Mouse (Mus musculus) heart, embryonic 11.5 days (tissue): ENCODE data around the gene Ntmt1. TPM values are rescaled to one million over a fixed set of nuclear protein-coding genes. Genes with fewer than 3 reads are reported as not detected.

Source experiments
- ATAC-seq: fragments of 200-750 bp; cut with Nextera tagmentation; replicated peaks from 2 replicates; pipeline ENCODE4 v1.8.0; 2017; ENCODE audit warnings: moderate library complexity; ENCODE audit not compliant: insufficient number of reproducible peaks, low FRiP score, low TSS enrichment
- H3K27ac ChIP-seq: fragments of 300-500 bp; sonication (generic); 2 replicates; pipeline ENCODE4 v1.5.1; 2014; ENCODE audit warnings: mild to moderate bottlenecking, low read depth, low read length
- H3K27me3 ChIP-seq: fragments of 300-500 bp; sonication (generic); 2 replicates; pipeline ENCODE4 v1.6.1; 2014; ENCODE audit warnings: mild to moderate bottlenecking, low read length, mixed read lengths; ENCODE audit not compliant: control insufficient read depth, insufficient read depth
- H3K36me3 ChIP-seq: fragments of 300-500 bp; sonication (generic); 2 replicates; pipeline ENCODE4 v1.6.1; 2014; ENCODE audit warnings: mild to moderate bottlenecking, low read length, moderate library complexity, mixed read lengths; ENCODE audit not compliant: control insufficient read depth, insufficient read depth
- H3K4me1 ChIP-seq: fragments of 300-500 bp; sonication (generic); 2 replicates; pipeline ENCODE4 v1.6.1; 2014; ENCODE audit warnings: low read length; ENCODE audit not compliant: control insufficient read depth, insufficient read depth
- H3K4me2 ChIP-seq: fragments of 300-500 bp; sonication (generic); 2 replicates; pipeline ENCODE4 v1.6.1; 2014; ENCODE audit warnings: mild to moderate bottlenecking, moderate library complexity
- H3K4me3 ChIP-seq: fragments of 300-500 bp; sonication (generic); 2 replicates; pipeline ENCODE4 v1.5.1; 2014; ENCODE audit warnings: low read depth, low read length
- H3K9ac ChIP-seq: fragments of 300-500 bp; sonication (generic); 2 replicates; pipeline ENCODE4 v1.6.1; 2014; ENCODE audit warnings: mild to moderate bottlenecking, low read depth, low read length, moderate library complexity
- H3K9me3 ChIP-seq: fragments of 300-500 bp; sonication (generic); replicated peaks from 2 replicates; pipeline ENCODE4 v1.6.1; 2016; ENCODE audit warnings: low read length; ENCODE audit not compliant: control insufficient read depth
- WGBS: fragments of 180-500 bp; shearing (Covaris S2); extraction: QIAGEN DNeasy Blood & Tissue Kit; methylation state at CpG from one replicate; pipeline ENCODE4 v1.1.7; 2014; ENCODE audit not compliant: insufficient replicate concordance; 5-methylcytosine and 5-hydroxymethylcytosine counted together
- polyA plus RNA-seq: library from polyadenylated mRNA; unstranded; fragments of >200 nt; fragmentation: Nextera tagmentation; extraction: Ambion mirVana; gene quantifications from 2 replicates; pipeline ENCODE4 v1.2.1, GENCODE M21; 2014

The Ntmt1 gene
- polyA plus RNA-seq = 82.6 and 87.5 TPM in 2 replicates

DNA sequence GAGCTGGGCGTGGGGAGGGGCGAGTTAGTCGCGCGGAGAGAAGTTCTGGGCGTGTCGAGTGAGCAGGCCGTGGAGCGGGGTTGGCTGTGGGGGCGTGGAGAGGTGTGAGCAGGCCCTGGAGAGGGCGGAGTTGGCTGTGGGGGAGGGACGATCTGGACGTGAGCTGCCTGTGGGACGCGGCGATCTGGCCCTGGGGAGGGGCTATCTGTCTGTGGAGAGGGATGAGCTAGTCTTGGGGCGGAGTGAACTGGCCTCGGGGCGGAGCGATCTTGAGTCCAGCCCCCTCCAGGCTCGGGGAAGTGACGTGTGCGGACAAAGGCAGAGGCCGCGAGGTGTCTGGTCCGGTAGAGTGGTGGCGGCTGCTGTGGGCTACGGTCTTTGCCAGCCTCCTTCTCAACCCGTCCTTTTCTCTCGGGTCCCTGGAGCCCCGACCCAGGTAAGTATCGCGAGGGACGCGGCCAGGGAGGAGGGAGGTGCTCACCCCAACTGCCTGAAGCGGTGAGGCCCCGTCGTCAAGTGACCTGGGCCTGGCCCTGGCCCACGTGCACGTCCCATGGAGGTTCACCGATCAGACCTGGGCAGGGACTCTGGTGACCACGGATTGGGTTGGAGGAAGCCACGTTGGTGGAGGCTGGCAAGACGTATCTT, at the start of gene Ntmt1:
Ntmt1 (plus strand) TSS at position 179 of the 648 bp plus-strand sequence.
- H3K4me1 ChIP-seq = peaks cover 11% of the 10 kb centered on the region; the same call in 1 of the 2 replicates
- H3K27me3 ChIP-seq = peaks cover 8% of the 10 kb centered on the region
- H3K9ac ChIP-seq = peak within 1 kb of the TSS; percentile 93
- peak within 1 kb of the TSS; percentile 86 for H3K27ac ChIP-seq
- ATAC-seq = peak; percentile 98
- under 1% methylated on average over 41 of the region's 44 CpGs for WGBS
- peak within 1 kb of the TSS; percentile 95 for H3K4me2 ChIP-seq
- 0 out of 2 replicates have a peak, but pooled peaks cover 3% of the 10 kb centered on the region for H3K36me3 ChIP-seq
- peak within 1 kb of the TSS; percentile 80 for H3K4me3 ChIP-seq
- H3K9me3 ChIP-seq = no peaks in the 10 kb centered on the region

DNA sequence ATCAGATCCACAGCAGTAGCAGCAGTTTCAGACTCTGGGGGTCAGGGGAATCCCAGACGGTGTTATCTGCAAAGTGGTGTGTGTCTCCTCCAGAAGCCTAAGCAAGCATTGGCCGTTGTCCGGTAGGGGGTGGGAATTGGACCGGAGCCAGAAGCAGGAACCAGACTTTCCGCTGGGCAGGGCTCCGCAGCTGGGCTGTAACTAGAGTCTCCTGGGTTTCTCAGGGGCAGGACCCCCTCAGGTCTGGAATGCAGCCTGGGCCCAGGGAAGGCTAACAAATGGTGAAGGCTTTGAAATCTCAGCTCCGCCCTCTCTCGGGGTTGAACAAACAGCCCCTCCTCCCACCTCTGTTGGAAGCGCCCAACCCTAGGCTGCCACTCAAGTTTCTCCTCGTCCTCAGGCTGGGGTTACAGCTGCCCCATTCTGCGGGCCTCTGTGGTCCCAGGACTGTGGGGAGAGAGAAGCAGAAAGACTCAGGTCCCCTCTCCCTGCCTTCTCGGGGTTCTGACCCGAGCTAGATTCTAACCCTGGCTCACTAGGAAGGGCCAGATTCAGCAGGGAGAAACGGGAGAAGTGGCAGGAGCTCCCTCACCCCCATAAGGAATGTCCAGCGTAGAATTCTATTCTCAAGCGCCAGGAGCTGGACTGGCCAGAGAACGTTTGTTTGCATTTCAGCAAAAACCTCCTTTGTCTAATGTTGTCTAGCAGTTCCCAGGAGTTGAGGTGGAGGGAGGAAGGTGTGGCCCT, 49.1 kb upstream of the Ntmt1 start:
- peak; percentile 89 for ATAC-seq
- Histone ChIP-seq H3K27ac (peak overlapping the region; percentile 95), H3K4me1 (peaks cover 37% of the 10 kb centered on the region), H3K27me3 (no peaks in the 10 kb centered on the region), H3K4me2 (peak overlapping the region; percentile 46), H3K9me3 (no peaks in the 10 kb centered on the region; the same call in none of the 2 replicates), H3K4me3 (no peak overlapping the region), H3K9ac (peak overlapping the region; percentile 66), H3K36me3 (no peaks in the 10 kb centered on the region)
- WGBS = 4% methylated on average over 17 of the region's 17 CpGs

DNA sequence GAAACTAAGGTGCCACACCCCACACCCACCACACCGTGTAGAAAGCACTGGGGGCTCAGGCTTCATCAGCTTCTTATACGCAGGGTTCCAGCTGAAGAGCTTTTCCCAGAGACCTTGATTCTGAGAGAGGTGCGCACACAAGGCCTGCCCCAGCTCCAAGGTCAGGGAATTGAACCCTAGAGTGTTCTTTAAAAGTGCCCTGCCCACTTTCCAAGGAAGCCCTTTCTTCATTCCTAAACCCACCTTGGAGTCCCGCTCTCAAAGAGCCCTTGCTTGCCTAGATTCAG, 48.6 kb upstream of the Ntmt1 start:
- WGBS = 44% methylated on average over 4 of the region's 4 CpGs
- peaks cover 36% of the 10 kb centered on the region for H3K4me1 ChIP-seq

DNA sequence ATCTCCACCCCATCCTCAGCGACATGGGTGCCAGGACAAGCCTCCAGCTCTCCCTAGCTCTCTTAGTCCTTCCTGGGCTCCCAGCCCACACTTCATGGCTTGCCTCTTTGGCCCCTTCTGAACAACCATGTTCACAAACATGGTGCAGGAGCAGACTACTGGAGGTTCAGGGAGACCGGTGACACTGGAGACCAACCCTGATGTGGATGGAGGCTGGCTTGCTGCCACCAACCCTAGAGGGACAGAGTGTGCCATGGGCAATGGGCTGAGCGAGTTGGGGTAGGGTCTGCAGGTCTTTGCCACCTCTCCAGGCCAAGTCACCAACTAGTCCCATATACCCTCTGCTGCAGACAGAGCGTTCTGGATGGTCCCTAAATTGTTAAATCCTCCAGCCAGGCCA, 48.2 kb upstream of the Ntmt1 start:
- peaks cover 36% of the 10 kb centered on the region for H3K4me1 ChIP-seq
- 84% methylated on average over 4 of the region's 4 CpGs for WGBS
- H3K4me2 ChIP-seq = no peak overlapping the region
- peak overlapping the region; percentile 95 for H3K27ac ChIP-seq
- H3K4me3 ChIP-seq = no peak overlapping the region
- ATAC-seq = no peak
- no peaks in the 10 kb centered on the region; the same call in none of the 2 replicates for H3K9me3 ChIP-seq
- no peaks in the 10 kb centered on the region for H3K36me3 ChIP-seq
- H3K27me3 ChIP-seq = no peaks in the 10 kb centered on the region
- peak overlapping the region; percentile 66 for H3K9ac ChIP-seq

More for the DNA sequence above, 48.6 kb upstream of the Ntmt1 start:
- no peak for ATAC-seq
- H3K4me2 ChIP-seq = peak overlapping the region; percentile 46
- H3K9ac ChIP-seq = peak overlapping the region; percentile 66
- no peaks in the 10 kb centered on the region for H3K36me3 ChIP-seq
- peak overlapping the region; percentile 95 for H3K27ac ChIP-seq
- no peaks in the 10 kb centered on the region for H3K27me3 ChIP-seq
- H3K4me3 ChIP-seq = no peak overlapping the region
- H3K9me3 ChIP-seq = no peaks in the 10 kb centered on the region; the same call in none of the 2 replicates

DNA sequence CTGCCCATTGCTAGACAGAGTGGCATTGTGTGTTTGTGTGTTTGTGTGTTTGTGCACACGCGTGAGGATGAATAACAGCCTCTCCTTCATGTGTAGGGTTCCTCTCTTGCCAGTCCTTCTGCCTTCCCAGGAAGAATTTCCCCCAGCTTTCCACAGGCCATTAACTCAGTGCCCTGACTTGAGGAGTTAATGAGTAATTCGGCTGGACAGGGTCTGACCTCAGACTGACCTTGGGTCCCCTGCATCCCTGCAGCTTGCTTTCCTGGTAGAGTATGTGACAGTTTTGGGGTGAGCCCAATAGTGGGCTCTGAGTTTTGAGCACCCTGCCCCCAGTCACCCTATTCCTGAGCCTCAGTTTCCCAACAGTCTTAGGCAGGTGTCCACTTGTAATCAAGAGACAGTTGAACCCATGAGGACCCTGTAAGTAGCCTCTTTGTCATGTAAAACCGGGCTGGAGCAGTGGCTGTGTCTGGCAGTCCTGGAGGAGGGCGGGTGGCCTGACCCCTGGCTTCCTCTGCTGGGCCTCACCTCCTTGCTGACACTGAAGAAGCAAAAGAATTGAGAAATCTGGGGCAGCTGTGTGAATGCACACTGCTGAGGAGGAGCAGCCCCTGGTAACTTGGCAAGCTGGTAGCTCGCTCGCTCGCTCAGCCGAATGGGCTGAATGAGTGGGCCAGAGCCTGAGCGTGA, 47.6 kb upstream of the Ntmt1 start:
- no peaks in the 10 kb centered on the region for H3K27me3 ChIP-seq
- ATAC-seq = no peak
- H3K36me3 ChIP-seq = no peaks in the 10 kb centered on the region
- H3K9ac ChIP-seq = no peak overlapping the region
- 58% methylated on average over 10 of the region's 10 CpGs for WGBS
- H3K4me2 ChIP-seq = no peak overlapping the region
- H3K4me3 ChIP-seq = no peak overlapping the region
- peak overlapping the region; percentile 95 for H3K27ac ChIP-seq
- peaks cover 36% of the 10 kb centered on the region for H3K4me1 ChIP-seq
- H3K9me3 ChIP-seq = no peaks in the 10 kb centered on the region; the same call in none of the 2 replicates

DNA sequence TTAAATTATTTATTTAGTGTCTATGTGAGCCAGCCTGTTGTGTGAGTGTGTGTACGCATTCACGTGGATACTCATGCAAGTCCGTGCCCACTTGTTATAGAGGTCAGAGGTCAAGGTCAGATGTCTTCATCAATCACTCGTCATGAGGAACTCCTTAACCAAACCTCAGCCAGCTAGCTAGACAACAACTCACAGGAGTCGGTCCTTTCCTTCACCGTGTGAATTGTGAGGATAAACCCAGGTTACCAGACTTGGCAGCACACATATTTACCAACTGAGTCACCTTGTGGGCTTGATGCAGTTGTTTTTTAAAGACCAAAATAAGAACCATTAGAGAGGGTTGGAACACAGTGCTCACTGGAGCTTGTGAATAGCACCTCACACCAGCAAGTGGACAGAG, 46.9 kb upstream of the Ntmt1 start:
- no peak overlapping the region for H3K27ac ChIP-seq
- 53% methylated on average over 6 of the region's 6 CpGs for WGBS
- H3K36me3 ChIP-seq = no peaks in the 10 kb centered on the region
- H3K27me3 ChIP-seq = no peaks in the 10 kb centered on the region
- no peaks in the 10 kb centered on the region; the same call in none of the 2 replicates for H3K9me3 ChIP-seq
- H3K9ac ChIP-seq = no peak overlapping the region
- H3K4me1 ChIP-seq = peaks cover 36% of the 10 kb centered on the region
- no peak overlapping the region for H3K4me3 ChIP-seq
- no peak overlapping the region for H3K4me2 ChIP-seq
- ATAC-seq = no peak

DNA sequence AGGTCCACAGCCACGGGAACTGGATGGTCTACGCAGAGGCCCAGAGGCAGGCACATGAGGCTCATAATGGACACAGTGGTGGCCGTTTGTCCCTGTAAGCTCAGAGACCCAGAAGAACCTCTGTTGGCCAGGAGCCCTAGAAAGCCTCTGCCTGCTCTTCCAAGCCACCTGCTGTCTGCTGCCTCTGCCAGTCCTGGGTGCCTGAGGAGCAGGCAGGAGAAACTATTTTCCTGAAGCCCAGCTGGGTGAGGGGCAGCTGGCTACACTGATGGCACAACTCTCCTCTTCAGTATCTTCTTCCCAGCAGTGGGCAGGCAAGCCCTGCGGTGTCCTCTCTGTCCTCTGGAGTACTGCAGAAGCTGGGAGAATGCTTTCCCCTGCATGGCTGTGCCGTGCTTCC, 41.2 kb upstream of the Ntmt1 start:
- 84% methylated on average over 5 of the region's 5 CpGs for WGBS
- Histone ChIP-seq H3K36me3 (no peaks in the 10 kb centered on the region), H3K27me3 (no peaks in the 10 kb centered on the region), H3K4me3 (no peak overlapping the region), H3K4me2 (no peak overlapping the region), H3K9me3 (no peaks in the 10 kb centered on the region; the same call in 1 of the 2 replicates), H3K9ac (no peak overlapping the region), H3K27ac (no peak overlapping the region), H3K4me1 (peaks cover 8% of the 10 kb centered on the region)
- no peak for ATAC-seq

DNA sequence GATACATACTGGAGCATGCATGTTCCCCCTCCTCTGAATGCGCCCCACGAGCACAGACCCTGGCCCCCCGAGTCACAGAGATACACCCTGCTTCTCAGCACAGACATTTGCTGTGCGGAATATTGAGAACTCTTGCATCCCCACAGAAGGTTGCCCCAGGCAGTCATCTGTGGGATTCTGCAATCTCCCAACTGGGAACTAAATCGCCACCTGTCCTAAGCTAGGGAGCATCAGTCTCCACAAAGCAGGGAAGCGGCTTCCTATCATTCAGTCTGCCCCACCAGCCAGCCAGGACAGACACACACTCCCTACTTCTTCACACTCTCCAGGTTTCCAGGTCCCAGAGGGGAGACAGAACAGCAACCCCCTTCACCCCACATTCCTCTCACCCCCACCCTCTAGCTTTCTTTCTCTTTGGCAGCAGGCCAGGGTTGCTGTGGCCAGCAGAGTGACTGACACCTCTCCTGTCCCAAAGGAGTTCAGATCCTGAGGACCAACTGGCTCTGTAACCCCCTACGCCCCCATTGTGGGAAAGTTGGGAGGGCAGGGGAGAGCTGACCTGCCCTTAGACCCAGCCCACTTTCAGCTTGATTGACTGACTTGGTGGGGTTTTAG, 39.9 kb upstream of the Ntmt1 start:
- 71% methylated on average over 7 of the region's 7 CpGs for WGBS

More for the DNA sequence above, 39.9 kb upstream of the Ntmt1 start:
- H3K4me3 ChIP-seq = no peak overlapping the region
- H3K9me3 ChIP-seq = no peaks in the 10 kb centered on the region; the same call in 1 of the 2 replicates
- no peak for ATAC-seq
- no peaks in the 10 kb centered on the region for H3K27me3 ChIP-seq
- H3K4me1 ChIP-seq = peaks cover 21% of the 10 kb centered on the region
- H3K4me2 ChIP-seq = no peak overlapping the region
- H3K9ac ChIP-seq = no peak overlapping the region
- H3K36me3 ChIP-seq = no peaks in the 10 kb centered on the region
- H3K27ac ChIP-seq = no peak overlapping the region
